Mouse (Mus musculus) heart, embryonic 14.5 days (tissue): ENCODE data around the gene Rdh8. TPM values are rescaled to one million over a fixed set of nuclear protein-coding genes. Genes with fewer than 3 reads are reported as not detected.
"Not testable (repeated sequence)": the region's sequence is repeated elsewhere in the genome, so short reads cannot be mapped to it uniquely, and the experiment has no call there.

Experiments used
- ATAC-seq: fragments of 200-750 bp; cut with Nextera tagmentation; 2 replicates; pipeline ENCODE4 v1.8.0; 2017; ENCODE audit warnings: low read depth, moderate TSS enrichment; ENCODE audit not compliant: insufficient number of reproducible peaks, insufficient read depth, low FRiP score
- H3K27ac ChIP-seq, 2 experiments: fragments of 200-500 bp in 1 of 2; fragments of 300-500 bp in 1 of 2; sonication (generic) in 1 of 2; replicated peaks in 1 of 2; 2 replicates each; pipeline ENCODE4 v1.5.1; 2012 to 2014; ENCODE audit warnings: low read depth in 2 of 2, low read length in 2 of 2, control low read depth in 1 of 2, mild to moderate bottlenecking in 1 of 2, mixed read lengths in 1 of 2; ENCODE audit not compliant: control insufficient read depth in 1 of 2, insufficient read depth in 1 of 2
- H3K27me3 ChIP-seq: fragments of 300-500 bp; sonication (generic); 2 replicates; pipeline ENCODE4 v1.6.1; 2014; ENCODE audit warnings: mild to moderate bottlenecking, low read length, control low read depth; ENCODE audit not compliant: control insufficient read depth, insufficient read depth
- H3K36me3 ChIP-seq: fragments of 300-500 bp; sonication (generic); 2 replicates; pipeline ENCODE4 v1.6.1; 2014; ENCODE audit warnings: mild to moderate bottlenecking, control low read depth, low read length, mixed read lengths; ENCODE audit not compliant: control insufficient read depth, insufficient read depth
- H3K4me1 ChIP-seq, 2 experiments: fragments of 200-500 bp in 1 of 2; fragments of 300-500 bp in 1 of 2; sonication (generic) in 1 of 2; 2 replicates each; pipeline ENCODE4 v1.6.1; 2012 to 2014; ENCODE audit warnings: low read length in 2 of 2, control low read depth in 1 of 2, mixed read lengths in 1 of 2; ENCODE audit not compliant: control insufficient read depth in 2 of 2, insufficient read depth in 2 of 2
- H3K4me2 ChIP-seq: fragments of 300-500 bp; sonication (generic); 2 replicates; pipeline ENCODE4 v1.6.1; 2014; ENCODE audit warnings: mild to moderate bottlenecking, low read length
- H3K4me3 ChIP-seq, 2 experiments: fragments of 200-500 bp in 1 of 2; fragments of 300-500 bp in 1 of 2; sonication (generic) in 1 of 2; 2 replicates each; pipeline ENCODE4 v1.5.1; 2012 to 2014; ENCODE audit warnings: low read length in 2 of 2, mild to moderate bottlenecking in 2 of 2, control low read depth in 1 of 2, low read depth in 1 of 2, moderate library complexity in 1 of 2; ENCODE audit not compliant: control insufficient read depth in 1 of 2, insufficient read depth in 1 of 2
- H3K9ac ChIP-seq: fragments of 300-500 bp; sonication (generic); 2 replicates; pipeline ENCODE4 v1.6.1; 2014; ENCODE audit warnings: mild to moderate bottlenecking, low read length
- H3K9me3 ChIP-seq: fragments of 300-500 bp; sonication (generic); 2 replicates; pipeline ENCODE4 v1.6.1; 2016; ENCODE audit warnings: low read length, control low read depth; ENCODE audit not compliant: control insufficient read depth
- WGBS: fragments of 180-500 bp; shearing (Covaris S2); extraction: QIAGEN DNeasy Blood & Tissue Kit; methylation state at CpG from one replicate; pipeline ENCODE4 v1.1.7; 2014; 5-methylcytosine and 5-hydroxymethylcytosine counted together
- polyA plus RNA-seq: library from polyadenylated mRNA; unstranded; fragments of >200 nt; fragmentation: Nextera tagmentation; extraction: Ambion mirVana; gene quantifications from 2 replicates; pipeline ENCODE4 v1.2.1, GENCODE M21; 2014

The Rdh8 gene
- polyA plus RNA-seq, 1 experiment from 2014 or later: not detected

- no peak for ATAC-seq
- H3K27me3 ChIP-seq: peaks cover 7% of the 10 kb centered on the region; the same call in 1 of the 2 replicates
- WGBS: 70% methylated on average over 5 of the region's 5 CpGs
Measured at GRCm38 (mm10) chr9:20820001-20820400, 1.7 kb downstream of the Rdh8 start.

GRCm38 (mm10) chr9:20822821-20823220 lies 4.5 kb downstream of the Rdh8 start:
- no peaks in the 10 kb centered on the region for H3K27me3 ChIP-seq
- no peak overlapping the region for H3K4me3 ChIP-seq
- ATAC-seq: no peak
- 69% methylated on average over 3 of the region's 3 CpGs for WGBS
- no peak overlapping the region for H3K27ac ChIP-seq
- H3K4me2 ChIP-seq: no peak overlapping the region
- H3K36me3 ChIP-seq: no peaks in the 10 kb centered on the region
- H3K9me3 ChIP-seq: no peaks in the 10 kb centered on the region
- no peaks in the 10 kb centered on the region for H3K4me1 ChIP-seq
- no peak overlapping the region for H3K9ac ChIP-seq

More at GRCm38 (mm10) chr9:20820001-20820400, 1.7 kb downstream of the Rdh8 start:
- H3K36me3 ChIP-seq: no peaks in the 10 kb centered on the region
- H3K9ac ChIP-seq: no peak overlapping the region
- H3K4me1 ChIP-seq: 0 out of 4 replicates have a peak, but pooled peaks cover 0 to under 1% of the 10 kb centered on the region in 2 experiments
- H3K9me3 ChIP-seq: no peaks in the 10 kb centered on the region
- no peak overlapping the region for H3K4me2 ChIP-seq
- H3K27ac ChIP-seq: no peak overlapping the region
- no peak overlapping the region for H3K4me3 ChIP-seq

GRCm38 (mm10) chr9:20825781-20826180 lies 7.5 kb downstream of the Rdh8 start:
- no peak overlapping the region for H3K27ac ChIP-seq
- H3K9ac ChIP-seq: no peak overlapping the region
- H3K36me3 ChIP-seq: no peaks in the 10 kb centered on the region
- WGBS: 53% methylated on average over 5 of the region's 5 CpGs
- H3K27me3 ChIP-seq: peaks cover 9% of the 10 kb centered on the region; the same call in 1 of the 2 replicates
- no peaks in the 10 kb centered on the region for H3K9me3 ChIP-seq
- no peak overlapping the region for H3K4me3 ChIP-seq
- H3K4me2 ChIP-seq: no peak overlapping the region
- ATAC-seq: no peak
- H3K4me1 ChIP-seq: peaks cover 3 to 4% of the 10 kb centered on the region in 2 experiments; a peak in 1 of 4 replicates

- Histone ChIP-seq H3K36me3 (no peaks in the 10 kb centered on the region), H3K4me2 (no peak overlapping the region), H3K4me1 (peaks cover 3 to 4% of the 10 kb centered on the region in 2 experiments; a peak in 1 of 4 replicates), H3K9me3 (no peaks in the 10 kb centered on the region), H3K27me3 (peaks cover 19% of the 10 kb centered on the region), H3K27ac (no peak overlapping the region), H3K4me3 (no peak overlapping the region), H3K9ac (no peak overlapping the region)
- WGBS: 93% methylated on average over 1 of the region's 1 CpGs
- no peak for ATAC-seq
Measured at GRCm38 (mm10) chr9:20828127-20828526, 9.8 kb downstream of the Rdh8 start.

GRCm38 (mm10) chr9:20830901-20831643 lies 12.8 kb downstream of the Rdh8 start:
- Histone ChIP-seq H3K9ac (no peak overlapping the region), H3K27me3 (peaks cover 23% of the 10 kb centered on the region), H3K36me3 (no peaks in the 10 kb centered on the region), H3K9me3 (no peaks in the 10 kb centered on the region), H3K27ac (no peak overlapping the region), H3K4me1 (peaks cover 3 to 4% of the 10 kb centered on the region in 2 experiments; a peak in 1 of 4 replicates), H3K4me3 (no peak overlapping the region), H3K4me2 (no peak overlapping the region)
- peak; percentile 89 for ATAC-seq
- WGBS: 13% methylated on average over 19 of the region's 19 CpGs

- H3K9me3 ChIP-seq: no peaks in the 10 kb centered on the region
- H3K4me2 ChIP-seq: no peak overlapping the region
- H3K4me1 ChIP-seq: peaks cover 3 to 4% of the 10 kb centered on the region in 2 experiments; a peak in 1 of 4 replicates
- no peak overlapping the region for H3K4me3 ChIP-seq
- H3K36me3 ChIP-seq: no peaks in the 10 kb centered on the region
- WGBS: 74% methylated on average over 1 of the region's 1 CpGs
- no peak overlapping the region for H3K9ac ChIP-seq
- no peak overlapping the region for H3K27ac ChIP-seq
- H3K27me3 ChIP-seq: peaks cover 14% of the 10 kb centered on the region
- no peak for ATAC-seq
Measured at GRCm38 (mm10) chr9:20834881-20835280, 16.6 kb downstream of the Rdh8 start.

GRCm38 (mm10) chr9:20835431-20835954 lies 17.2 kb downstream of the Rdh8 start:
- H3K27me3 ChIP-seq: peaks cover 14% of the 10 kb centered on the region
- not testable (repeated sequence) for H3K9me3 ChIP-seq, H3K4me1 ChIP-seq, ATAC-seq, H3K9ac ChIP-seq, H3K4me2 ChIP-seq, H3K36me3 ChIP-seq, H3K27ac ChIP-seq, H3K4me3 ChIP-seq
- 79% methylated on average over 10 of the region's 11 CpGs for WGBS
